Mouse (Mus musculus): ENCODE measurements at regions not wholly inside any gene's neighbourhood (a gene's known extent, or its start where the extent isn't known, plus 50 kb on each side); places are given as distances from the start of the nearest gene placed in this dataset.

GRCm38 (mm10) chr7:116808475-116808874 lies 304.3 kb downstream of the Nucb2 start:
- H3K4me2 ChIP-seq (replicated peaks): no peak overlapping the region
- ATAC-seq (replicated peaks): no peak
- H3K27me3 ChIP-seq: no peaks in the 10 kb centered on the region
- no peak overlapping the region for H3K27ac ChIP-seq (replicated peaks)
- no peaks in the 10 kb centered on the region for H3K9me3 ChIP-seq
- peaks cover 5% of the 10 kb centered on the region; the same call in 1 of the 2 replicates for H3K4me1 ChIP-seq
- H3K4me3 ChIP-seq: no peak overlapping the region
- WGBS: 11% methylated on average over 3 of the region's 3 CpGs
- H3K36me3 ChIP-seq: no peaks in the 10 kb centered on the region
- H3K9ac ChIP-seq (replicated peaks): no peak overlapping the region

GRCm38 (mm10) chr7:116816494-116816893 lies 312.3 kb downstream of the Nucb2 start:
- H3K36me3 ChIP-seq: no peaks in the 10 kb centered on the region
- 90% methylated on average over 2 of the region's 2 CpGs for WGBS
- no peaks in the 10 kb centered on the region for H3K27me3 ChIP-seq
- H3K9me3 ChIP-seq: no peaks in the 10 kb centered on the region
- H3K4me2 ChIP-seq (replicated peaks): no peak overlapping the region
- H3K9ac ChIP-seq (replicated peaks): no peak overlapping the region
- H3K4me3 ChIP-seq: no peak overlapping the region
- no peak overlapping the region for H3K27ac ChIP-seq (replicated peaks)
- H3K4me1 ChIP-seq: no peaks in the 10 kb centered on the region
- ATAC-seq (replicated peaks): no peak

GRCm38 (mm10) chr7:116817991-116818390 lies 313.8 kb downstream of the Nucb2 start:
- ATAC-seq (replicated peaks): no peak
- 84% methylated on average over 7 of the region's 7 CpGs for WGBS
- Histone ChIP-seq H3K4me2 (replicated peaks) (no peak overlapping the region), H3K9me3 (no peaks in the 10 kb centered on the region), H3K27me3 (no peaks in the 10 kb centered on the region), H3K36me3 (no peaks in the 10 kb centered on the region), H3K27ac (replicated peaks) (no peak overlapping the region), H3K9ac (replicated peaks) (no peak overlapping the region), H3K4me1 (no peaks in the 10 kb centered on the region), H3K4me3 (no peak overlapping the region)

- Histone ChIP-seq H3K4me1 (no peaks in the 10 kb centered on the region), H3K9me3 (no peaks in the 10 kb centered on the region), H3K27ac (replicated peaks) (no peak overlapping the region), H3K27me3 (no peaks in the 10 kb centered on the region), H3K36me3 (no peaks in the 10 kb centered on the region), H3K4me3 (no peak overlapping the region), H3K4me2 (replicated peaks) (no peak overlapping the region), H3K9ac (replicated peaks) (no peak overlapping the region)
- WGBS: 72% methylated on average over 5 of the region's 5 CpGs
- no peak for ATAC-seq (replicated peaks)
Observed at GRCm38 (mm10) chr7:116820613-116821012, 316.4 kb downstream of the Nucb2 start.

- Histone ChIP-seq H3K4me3 (no peak overlapping the region), H3K4me1 (0 out of 2 replicates have a peak, but pooled peaks cover under 1% of the 10 kb centered on the region), H3K9me3 (no peaks in the 10 kb centered on the region), H3K4me2 (replicated peaks) (no peak overlapping the region), H3K27ac (replicated peaks) (no peak overlapping the region), H3K27me3 (no peaks in the 10 kb centered on the region), H3K36me3 (no peaks in the 10 kb centered on the region), H3K9ac (replicated peaks) (no peak overlapping the region)
- ATAC-seq (replicated peaks): no peak
- WGBS: 58% methylated on average over 3 of the region's 3 CpGs
Observed at GRCm38 (mm10) chr7:116842894-116843293, 338.7 kb downstream of the Nucb2 start.

GRCm38 (mm10) chr7:116847846-116848730 lies 343.9 kb downstream of the Nucb2 start:
- Histone ChIP-seq H3K27me3 (no peaks in the 10 kb centered on the region), H3K4me2 (replicated peaks) (no peak overlapping the region), H3K4me3 (no peak overlapping the region), H3K9ac (replicated peaks) (no peak overlapping the region), H3K36me3 (no peaks in the 10 kb centered on the region), H3K4me1 (0 out of 2 replicates have a peak, but pooled peaks cover 6% of the 10 kb centered on the region), H3K27ac (replicated peaks) (no peak overlapping the region), H3K9me3 (no peaks in the 10 kb centered on the region)
- no peak for ATAC-seq (replicated peaks)
- WGBS: 47% methylated on average over 17 of the region's 17 CpGs

GRCm38 (mm10) chr7:116853351-116853750 lies 349.2 kb downstream of the Nucb2 start:
- H3K4me3 ChIP-seq: no peak overlapping the region
- no peak overlapping the region for H3K4me2 ChIP-seq (replicated peaks)
- no peaks in the 10 kb centered on the region for H3K27me3 ChIP-seq
- no peaks in the 10 kb centered on the region for H3K9me3 ChIP-seq
- 94% methylated on average over 3 of the region's 3 CpGs for WGBS
- H3K27ac ChIP-seq (replicated peaks): no peak overlapping the region
- H3K4me1 ChIP-seq: 0 out of 2 replicates have a peak, but pooled peaks cover 2% of the 10 kb centered on the region
- no peak for ATAC-seq (replicated peaks)
- no peak overlapping the region for H3K9ac ChIP-seq (replicated peaks)
- H3K36me3 ChIP-seq: no peaks in the 10 kb centered on the region

GRCm38 (mm10) chr7:116857141-116857540 lies 353.0 kb downstream of the Nucb2 start:
- H3K9me3 ChIP-seq: no peaks in the 10 kb centered on the region
- H3K4me1 ChIP-seq: no peaks in the 10 kb centered on the region
- H3K36me3 ChIP-seq: no peaks in the 10 kb centered on the region
- no peak overlapping the region for H3K4me3 ChIP-seq
- no peak overlapping the region for H3K9ac ChIP-seq (replicated peaks)
- no peak overlapping the region for H3K4me2 ChIP-seq (replicated peaks)
- H3K27ac ChIP-seq (replicated peaks): no peak overlapping the region
- ATAC-seq (replicated peaks): no peak
- H3K27me3 ChIP-seq: no peaks in the 10 kb centered on the region
- WGBS: 87% methylated on average over 5 of the region's 5 CpGs

GRCm38 (mm10) chr7:116857744-116858143 lies 353.6 kb downstream of the Nucb2 start:
- Histone ChIP-seq H3K9ac (replicated peaks) (no peak overlapping the region), H3K27me3 (no peaks in the 10 kb centered on the region), H3K4me3 (no peak overlapping the region), H3K36me3 (no peaks in the 10 kb centered on the region), H3K4me2 (replicated peaks) (no peak overlapping the region), H3K9me3 (no peaks in the 10 kb centered on the region), H3K4me1 (no peaks in the 10 kb centered on the region), H3K27ac (replicated peaks) (no peak overlapping the region)
- WGBS: 68% methylated on average over 4 of the region's 4 CpGs
- no peak for ATAC-seq (replicated peaks)

GRCm38 (mm10) chr7:116882268-116882964 lies 378.2 kb downstream of the Nucb2 start:
- no peak overlapping the region for H3K27ac ChIP-seq (replicated peaks)
- no peaks in the 10 kb centered on the region for H3K36me3 ChIP-seq
- no peaks in the 10 kb centered on the region for H3K4me1 ChIP-seq
- no peak overlapping the region for H3K4me3 ChIP-seq
- no peak for ATAC-seq (replicated peaks)
- 76% methylated on average over 5 of the region's 5 CpGs for WGBS
- H3K9me3 ChIP-seq: no peaks in the 10 kb centered on the region
- no peaks in the 10 kb centered on the region for H3K27me3 ChIP-seq
- H3K9ac ChIP-seq (replicated peaks): no peak overlapping the region
- no peak overlapping the region for H3K4me2 ChIP-seq (replicated peaks)

GRCm38 (mm10) chr7:116893846-116894245 lies 389.7 kb downstream of the Nucb2 start:
- no peak overlapping the region for H3K4me2 ChIP-seq (replicated peaks)
- no peaks in the 10 kb centered on the region for H3K27me3 ChIP-seq
- no peak overlapping the region for H3K9ac ChIP-seq (replicated peaks)
- no peak overlapping the region for H3K27ac ChIP-seq (replicated peaks)
- ATAC-seq (replicated peaks): no peak
- WGBS: 63% methylated on average over 6 of the region's 6 CpGs
- no peaks in the 10 kb centered on the region for H3K36me3 ChIP-seq
- no peaks in the 10 kb centered on the region for H3K9me3 ChIP-seq
- H3K4me3 ChIP-seq: no peak overlapping the region
- no peaks in the 10 kb centered on the region for H3K4me1 ChIP-seq

GRCm38 (mm10) chr7:116915797-116916196 lies 411.6 kb downstream of the Nucb2 start:
- Histone ChIP-seq H3K4me3 (no peak overlapping the region), H3K27me3 (no peaks in the 10 kb centered on the region), H3K27ac (replicated peaks) (no peak overlapping the region), H3K36me3 (no peaks in the 10 kb centered on the region), H3K9me3 (no peaks in the 10 kb centered on the region), H3K4me2 (replicated peaks) (no peak overlapping the region), H3K9ac (replicated peaks) (no peak overlapping the region), H3K4me1 (no peaks in the 10 kb centered on the region)
- 42% methylated on average over 6 of the region's 6 CpGs for WGBS
- no peak for ATAC-seq (replicated peaks)
